Mouse (Mus musculus) MEL (cell line): ENCODE results near the gene Psmb7. TPM values are rescaled to one million over a fixed set of nuclear protein-coding genes. Genes with fewer than 3 reads are reported as not detected.

Source experiments
- DNase-seq: peaks from one replicate; pipeline ENCODE4 v3.0.0; 2011; ENCODE audit warnings: low read depth, low spot score
- H3K27ac ChIP-seq: 2 replicates; pipeline ENCODE4 v1.5.1; 2012; ENCODE audit warnings: low read depth, mild to moderate bottlenecking, control low read depth, low read length, moderate library complexity; ENCODE audit not compliant: control insufficient read depth
- H3K27me3 ChIP-seq, 2 experiments: fragments of 150-350 bp in 1 of 2; sonication (generic) in 1 of 2; 2 replicates each; pipeline ENCODE4 v1.6.1; 2012; ENCODE audit warnings: low read length in 2 of 2, mild to moderate bottlenecking in 2 of 2, improper control_type of control experiment in 1 of 2, moderate library complexity in 1 of 2; ENCODE audit not compliant: insufficient read depth in 2 of 2, control insufficient read depth in 1 of 2
- H3K36me3 ChIP-seq, 2 experiments: 2 replicates each; pipeline ENCODE4 v1.6.1; 2012 to 2014; ENCODE audit warnings: low read length in 2 of 2, improper control_type of control experiment in 1 of 2, inconsistent platforms in 1 of 2, mild to moderate bottlenecking in 1 of 2; ENCODE audit not compliant: insufficient read depth in 2 of 2, control insufficient read depth in 1 of 2
- H3K4me1 ChIP-seq, 2 experiments: fragments of 150-350 bp in 1 of 2; sonication (generic) in 1 of 2; 2 replicates each; pipeline ENCODE4 v1.6.1; 2012; ENCODE audit warnings: low read length in 2 of 2, improper control_type of control experiment in 1 of 2, mild to moderate bottlenecking in 1 of 2; ENCODE audit not compliant: insufficient read depth in 2 of 2, control insufficient read depth in 1 of 2
- H3K4me3 ChIP-seq, 2 experiments: fragments of 150-350 bp in 1 of 2; sonication (generic) in 1 of 2; 2 replicates each; pipeline ENCODE4 v1.5.1; 2012; ENCODE audit warnings: low read depth in 2 of 2, low read length in 2 of 2, mild to moderate bottlenecking in 2 of 2, moderate library complexity in 2 of 2, control low read depth in 1 of 2, improper control_type of control experiment in 1 of 2; ENCODE audit not compliant: control insufficient read depth in 1 of 2, insufficient read depth in 1 of 2
- H3K79me2 ChIP-seq: 2 replicates; pipeline ENCODE4 v1.6.1; 2012; ENCODE audit warnings: mild to moderate bottlenecking, low read length, moderate library complexity; ENCODE audit not compliant: control insufficient read depth, poor library complexity, insufficient read depth
- H3K9ac ChIP-seq: 2 replicates; pipeline ENCODE4 v1.6.1; 2012; ENCODE audit warnings: low read depth, mild to moderate bottlenecking, control low read depth, low read length, moderate library complexity; ENCODE audit not compliant: control insufficient read depth, poor library complexity, severe bottlenecking
- H3K9me3 ChIP-seq: fragments of 150-350 bp; sonication (generic); replicated peaks from 2 replicates; pipeline ENCODE4 v1.6.1; 2012; ENCODE audit warnings: mild to moderate bottlenecking, low read length, improper control_type of control experiment, moderate library complexity; ENCODE audit not compliant: insufficient read depth
- CTCF ChIP-seq, 3 experiments: IDR thresholded peaks in 2 of 3; conservative IDR thresholded peaks in 1 of 3; 2 replicates each; pipeline ENCODE4 v1.5.1; 2011 to 2012; ENCODE audit warnings: low read length in 3 of 3, low read depth in 2 of 3, mild to moderate bottlenecking in 2 of 3, improper control_type of control experiment in 1 of 3, inconsistent platforms in 1 of 3, mixed read lengths in 1 of 3, moderate library complexity in 1 of 3; ENCODE audit not compliant: control insufficient read depth in 1 of 3, insufficient read depth in 1 of 3, poor library complexity in 1 of 3, severe bottlenecking in 1 of 3
- E2F4 ChIP-seq: IDR thresholded peaks from 2 replicates; pipeline ENCODE4 v1.6.1; 2011; ENCODE audit warnings: low read depth, low read length, improper control_type of control experiment, borderline replicate concordance
- ELF1 ChIP-seq: IDR thresholded peaks from 2 replicates; pipeline ENCODE4 v1.6.1; 2014; ENCODE audit warnings: low read depth, mild to moderate bottlenecking, inconsistent platforms, low read length, improper control_type of control experiment, moderate library complexity
- ETS1 ChIP-seq: IDR thresholded peaks from 2 replicates; pipeline ENCODE4 v1.6.1; 2012; ENCODE audit warnings: low read depth, mild to moderate bottlenecking, inconsistent platforms, low read length, improper control_type of control experiment, moderate library complexity
- GABPA ChIP-seq: IDR thresholded peaks from 2 replicates; pipeline ENCODE4 v1.6.1; 2012; ENCODE audit warnings: low read depth, mild to moderate bottlenecking, inconsistent platforms, low read length, improper control_type of control experiment, moderate library complexity
- GATA1 ChIP-seq: IDR thresholded peaks from 2 replicates; pipeline ENCODE4 v1.6.1; 2011; ENCODE audit warnings: low read depth, low read length, improper control_type of control experiment
- MYB ChIP-seq: IDR thresholded peaks from 2 replicates; pipeline ENCODE4 v1.6.1; 2011; ENCODE audit warnings: mild to moderate bottlenecking, low read depth, low read length, improper control_type of control experiment
- SIN3A ChIP-seq: IDR thresholded peaks from 2 replicates; pipeline ENCODE4 v1.6.1; 2012; ENCODE audit warnings: low read length, improper control_type of control experiment, inconsistent platforms
- UBTF ChIP-seq: IDR thresholded peaks from 2 replicates; pipeline ENCODE4 v1.6.1; 2012; ENCODE audit warnings: low read depth, mild to moderate bottlenecking, inconsistent platforms, low read length, improper control_type of control experiment, moderate library complexity, borderline replicate concordance; ENCODE audit not compliant: insufficient read depth
- ZNF384 ChIP-seq: IDR thresholded peaks from 2 replicates; pipeline ENCODE4 v1.6.1; 2012; ENCODE audit warnings: low read depth, mild to moderate bottlenecking, inconsistent platforms, low read length, improper control_type of control experiment
- polyA plus RNA-seq, 2 experiments: library from polyadenylated mRNA; stranded (reverse) in 1 of 2; unstranded in 1 of 2; fragments of >175 nt in 1 of 2; fragments of >200 nt in 1 of 2; gene quantifications; 2 replicates each; pipeline versions ENCODE4 v1.2.1 to v1.2.4; 2012; ENCODE audit warnings: low replicate concordance in 2 of 2, low read depth in 1 of 2; ENCODE audit not compliant: insufficient read length in 2 of 2, insufficient read depth in 1 of 2, missing spikeins in 1 of 2
- total RNA-seq: library from RNA; depleted of rRNA; stranded (reverse); fragments of 300-350 nt; gene quantifications from 2 replicates; pipeline ENCODE4 v1.2.3, GENCODE M21; 2012; rRNA removed

The Psmb7 gene
- total and polyA plus RNA-seq, 3 experiments = 337 to 367 TPM; not detected in 1

DNA sequence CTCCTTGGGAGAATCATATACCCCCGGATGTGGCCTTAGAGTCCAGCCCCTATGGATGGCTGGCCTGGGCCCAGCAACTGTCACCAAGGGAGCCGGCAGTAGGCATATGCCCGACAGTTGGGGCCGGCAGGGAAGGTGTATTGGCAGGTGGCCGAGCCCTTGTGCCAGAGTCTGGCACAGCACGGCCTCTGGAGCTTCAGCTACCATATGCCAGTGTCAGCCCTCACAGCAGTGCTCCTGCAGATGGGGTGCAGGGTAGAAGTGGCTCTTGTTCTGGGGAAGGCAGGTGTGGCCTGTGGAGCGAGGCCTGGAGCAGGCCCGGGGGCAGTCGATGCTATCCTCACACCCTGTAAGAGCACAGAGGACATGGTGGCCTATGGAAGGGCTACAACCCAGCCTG, 104.2 kb downstream of the Psmb7 start:
- H3K79me2 ChIP-seq = no peaks in the 10 kb centered on the region
- no peaks in the 10 kb centered on the region for H3K9me3 ChIP-seq
- no peaks in the 10 kb centered on the region for H3K27me3 ChIP-seq
- peaks cover 0 to 16% of the 10 kb centered on the region in 2 experiments; a peak in 1 of 4 replicates for H3K36me3 ChIP-seq
- no peak for TF ChIP-seq MYB
- no peak for TF ChIP-seq ETS1
- TF ChIP-seq ELF1 = no peak
- TF ChIP-seq UBTF = no peak
- no peak for TF ChIP-seq GATA1
- TF ChIP-seq CTCF (IDR thresholded peaks at IDR 0.05 in 2 of 3, conservative IDR thresholded peaks at IDR 0.05 in 1 of 3; ENCODE audit: control insufficient read depth in 1 of 3, insufficient read depth in 1 of 3, low read depth in 2 of 3, low read length in 3 of 3, poor library complexity in 1 of 3, severe bottlenecking in 1 of 3) = no peak
- no peak for TF ChIP-seq GABPA
- TF ChIP-seq E2F4 = no peak
- no peak for TF ChIP-seq ZNF384
- no peak for TF ChIP-seq SIN3A
- no peak overlapping the region for H3K4me3 ChIP-seq
- H3K4me1 ChIP-seq = peaks cover 0 to 28% of the 10 kb centered on the region in 2 experiments; a peak in 3 of 4 replicates
- H3K9ac ChIP-seq = no peak overlapping the region
- DNase-seq = no peak
- no peak overlapping the region for H3K27ac ChIP-seq

Other genes starting within 250 kb of the Psmb7 start
- 3.5 and 3.7 TPM in 2 replicates for gene Nek6, start 132.4 kb downstream of the Psmb7 start, total RNA-seq
- 1 to 10 TPM in 1 of 2 experiments, not detected in 1; 5.4 TPM for gene Nek6, start 132.4 kb downstream of the Psmb7 start, polyA plus RNA-seq
- not detected in 2 replicates for gene Nr5a1, start 70.5 kb upstream of the Psmb7 start, total RNA-seq
- not detected for gene Nr5a1, start 70.5 kb upstream of the Psmb7 start, polyA plus RNA-seq